Mouse (Mus musculus) gastrocnemius, adult 8-10 months (tissue): ENCODE data around the gene Suox. TPM values are rescaled to one million over a fixed set of nuclear protein-coding genes. Genes with fewer than 3 reads are reported as not detected.
"Not testable (repeated sequence)": the region's sequence is repeated elsewhere in the genome, so short reads cannot be mapped to it uniquely, and the experiment has no call there.

Experiments used
- DNase-seq, 2 experiments: peaks; one replicate each; pipeline ENCODE4 v3.0.0; 2022; ENCODE audit warnings: low spot score in 2 of 2
- total RNA-seq, 4 experiments: library from RNA; stranded (reverse); gene quantifications; 2 replicates each; pipeline ENCODE4 v1.2.4; 2022

The Suox gene
- total RNA-seq, 4 experiments from 2014 or later, result 32.2 to 37.4 (median 33.8) TPM

DNA sequence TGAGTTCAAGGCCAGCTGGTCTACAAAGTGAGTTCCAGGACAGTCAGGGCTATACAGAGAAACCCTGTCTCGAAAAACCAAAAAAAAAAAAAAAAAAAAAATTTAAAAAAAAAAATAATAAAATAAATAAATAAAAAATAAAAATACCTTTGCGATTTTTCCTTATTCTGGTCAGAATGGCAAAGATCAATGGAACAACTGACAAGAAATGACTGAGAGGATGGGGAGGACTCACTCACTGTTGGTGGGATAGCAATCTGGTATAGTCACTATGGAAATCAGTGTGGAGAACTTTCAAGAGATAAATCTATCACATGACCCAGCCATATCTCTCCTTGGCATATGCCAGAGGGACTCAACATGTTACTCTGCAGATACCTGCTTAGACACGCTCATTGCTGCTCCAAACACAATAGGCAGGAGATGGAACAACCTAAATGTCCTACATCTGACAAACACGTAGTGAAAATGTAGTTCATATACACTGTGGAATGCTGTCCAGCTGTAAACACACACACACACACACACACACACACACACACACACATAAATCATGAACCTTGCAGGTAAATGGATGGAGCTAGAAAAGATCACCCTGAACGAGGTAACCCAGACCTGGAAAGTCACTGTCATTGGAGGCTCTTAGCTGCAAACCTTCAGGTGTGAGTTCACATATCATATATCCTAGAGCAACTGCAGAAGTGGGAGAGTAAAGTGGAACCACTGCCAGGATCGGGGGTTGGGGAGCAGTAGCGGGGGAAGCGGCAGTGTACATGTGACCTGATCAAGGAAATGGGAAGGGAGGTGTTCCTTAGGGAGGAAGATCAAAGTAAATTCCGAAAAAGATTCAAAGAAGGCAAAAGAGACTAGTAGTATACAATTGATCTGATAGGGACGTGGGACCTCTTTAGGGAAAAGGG lies 46.2 kb downstream of the Suox start:
- no peak for DNase-seq

- DNase-seq, result peak; percentile 75 to 84
Measured at GRCm38 (mm10) chr10:128626311-128627310, 47.3 kb downstream of the Suox start, which contains the start of gene Rps26. Gene Rps26, minus strand, starts transcription at chr10:128626747.

GRCm38 (mm10) chr10:128625287-128625894 lies 48.5 kb downstream of the Suox start:
- no peak for DNase-seq

DNA sequence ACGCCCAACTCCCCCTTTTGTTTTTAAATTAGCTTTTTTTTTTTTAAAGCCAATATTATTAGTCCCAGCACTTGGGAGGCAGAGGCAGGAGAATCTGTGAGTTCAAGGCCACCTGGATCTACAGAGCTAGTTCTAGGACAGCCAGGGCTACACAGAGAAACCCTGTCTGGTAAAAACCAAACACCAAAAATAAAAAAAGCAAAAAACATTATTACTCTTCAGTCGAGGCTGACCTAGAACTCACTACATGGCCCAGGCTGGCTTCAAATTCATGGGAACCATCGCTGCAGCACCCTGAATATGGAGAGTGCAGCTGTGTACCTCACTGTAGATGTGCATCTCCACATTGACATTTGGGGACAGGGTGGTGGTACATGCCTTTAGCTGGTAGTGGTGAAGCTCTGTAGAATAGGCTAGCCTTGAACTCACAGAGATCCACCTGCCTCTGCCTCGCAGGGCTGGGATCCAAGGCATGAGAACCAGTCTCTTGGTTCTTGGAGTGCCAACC lies 50.7 kb downstream of the Suox start:
- not testable (repeated sequence) for DNase-seq

DNA sequence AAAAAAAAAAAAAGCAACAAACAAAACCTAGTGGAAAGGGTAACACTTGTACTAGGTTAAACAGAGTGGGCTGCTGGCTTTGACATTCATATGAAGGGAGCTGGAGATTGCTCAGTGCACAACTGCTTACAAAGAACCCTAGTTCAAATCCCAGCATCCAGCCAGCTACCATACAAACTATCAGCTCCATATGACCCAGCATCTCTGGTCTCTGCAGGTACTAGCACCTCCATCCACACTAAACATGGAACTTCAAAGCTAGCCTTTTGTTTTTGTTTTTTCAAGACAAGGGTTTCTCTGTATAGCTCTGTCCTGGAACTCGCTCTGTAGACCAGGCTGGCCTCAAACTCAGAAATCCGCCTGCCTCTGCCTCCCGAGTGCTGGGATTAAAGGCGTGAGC lies 51.2 kb downstream of the Suox start:
- DNase-seq, result no peak

- DNase-seq, result no peak
Measured at GRCm38 (mm10) chr10:128621986-128622520, 51.8 kb downstream of the Suox start.

- DNase-seq, result no peak
Measured at GRCm38 (mm10) chr10:128620241-128620640, 53.6 kb downstream of the Suox start.

Other genes starting within 250 kb of the Suox start
- gene Smarcc2, start 214.8 kb downstream of the Suox start, total RNA-seq, result 10 to 100 TPM; 45.6 to 53.3 (median 49.5) TPM
- gene Myl6, start 179.9 kb downstream of the Suox start, total RNA-seq, result 100 to 1,000 TPM; 125 to 188 (median 158) TPM
- 10 to 100 TPM in 2 of 4 experiments, 1 to 10 TPM in 2; 8.7 to 11.7 (median 10.0) TPM for gene Myl6b, start 175.4 kb downstream of the Suox start, total RNA-seq
- 10 to 100 TPM; 10.4 to 13.5 (median 13.4) TPM for gene Esyt1, start 148.2 kb downstream of the Suox start, total RNA-seq
- 1 to 10 TPM; 5.7 to 7.5 (median 6.7) TPM for gene Zc3h10, start 126.3 kb downstream of the Suox start, total RNA-seq
- gene Rpl41, start 124.8 kb downstream of the Suox start, total RNA-seq, result 1,000 to 10,000 TPM in 2 of 4 experiments, 100 to 1,000 TPM in 2; 907 to 1,327 (median 1,023) TPM
- gene Pa2g4, start 108.1 kb downstream of the Suox start, total RNA-seq, result 10 to 100 TPM; 29.0 to 39.9 (median 33.1) TPM
- gene Erbb3, start 84.4 kb downstream of the Suox start, total RNA-seq, result 1 to 10 TPM; 2.1 to 2.7 (median 2.2) TPM
- gene Rps26, start 47.3 kb downstream of the Suox start, total RNA-seq, result 100 to 1,000 TPM; 166 to 361 (median 250) TPM
- under 1 TPM in 3 of 4 experiments, not detected in 1; 0.24 to 0.51 (median 0.34) TPM for gene Ikzf4, start 28.1 kb downstream of the Suox start, total RNA-seq
- gene Rab5b, start 22.2 kb upstream of the Suox start, total RNA-seq, result 100 to 1,000 TPM in 3 of 4 experiments, 10 to 100 TPM in 1; 97.0 to 103 (median 102) TPM
- gene Pmel, start 30.1 kb upstream of the Suox start, total RNA-seq, result under 1 TPM in 1 of 4 experiments, not detected in 3; 0.25 TPM
- gene Cdk2, start 31.0 kb upstream of the Suox start, total RNA-seq, result 1 to 10 TPM; 2.5 to 3.4 (median 2.6) TPM
- 10 to 100 TPM in 1 of 4 experiments, 1 to 10 TPM in 3; 7.5 to 10.0 (median 8.0) TPM for gene Dgka, start 70.8 kb upstream of the Suox start, total RNA-seq
- 10 to 100 TPM; 10.2 to 14.0 (median 11.9) TPM for gene Pym1, start 73.8 kb upstream of the Suox start, total RNA-seq
- 1 to 10 TPM in 3 of 4 experiments, under 1 TPM in 1; 0.46 to 1.4 (median 1.1) TPM for gene Mmp19, start 116.8 kb upstream of the Suox start, total RNA-seq
- 10 to 100 TPM; 23.5 to 27.2 (median 26.1) TPM for gene Dnajc14, start 130.0 kb upstream of the Suox start, total RNA-seq
- gene Tmem198b, start 130.3 kb upstream of the Suox start, total RNA-seq, result 1 to 10 TPM; 2.0 to 2.3 (median 2.2) TPM
- 10 to 100 TPM; 20.0 to 29.0 (median 24.0) TPM for gene Sarnp, start 143.3 kb upstream of the Suox start, total RNA-seq
- 1 to 10 TPM; 2.1 to 3.8 (median 2.7) TPM for gene Ormdl2, start 147.6 kb upstream of the Suox start, total RNA-seq
- 1 to 10 TPM; 2.7 to 8.9 (median 5.9) TPM for gene Gdf11, start 217.6 kb upstream of the Suox start, total RNA-seq
- 100 to 1,000 TPM; 136 to 170 (median 151) TPM for gene Cd63, start 226.9 kb upstream of the Suox start, total RNA-seq
- 1 to 10 TPM; 3.1 to 4.2 (median 3.7) TPM for gene Rdh5, start 248.8 kb upstream of the Suox start, total RNA-seq
- 100 to 1,000 TPM; 119 to 153 (median 140) TPM for gene Bloc1s1, start 250.0 kb upstream of the Suox start, total RNA-seq